Mouse (Mus musculus): ENCODE measurements around the gene Ccdc12.

DNA sequence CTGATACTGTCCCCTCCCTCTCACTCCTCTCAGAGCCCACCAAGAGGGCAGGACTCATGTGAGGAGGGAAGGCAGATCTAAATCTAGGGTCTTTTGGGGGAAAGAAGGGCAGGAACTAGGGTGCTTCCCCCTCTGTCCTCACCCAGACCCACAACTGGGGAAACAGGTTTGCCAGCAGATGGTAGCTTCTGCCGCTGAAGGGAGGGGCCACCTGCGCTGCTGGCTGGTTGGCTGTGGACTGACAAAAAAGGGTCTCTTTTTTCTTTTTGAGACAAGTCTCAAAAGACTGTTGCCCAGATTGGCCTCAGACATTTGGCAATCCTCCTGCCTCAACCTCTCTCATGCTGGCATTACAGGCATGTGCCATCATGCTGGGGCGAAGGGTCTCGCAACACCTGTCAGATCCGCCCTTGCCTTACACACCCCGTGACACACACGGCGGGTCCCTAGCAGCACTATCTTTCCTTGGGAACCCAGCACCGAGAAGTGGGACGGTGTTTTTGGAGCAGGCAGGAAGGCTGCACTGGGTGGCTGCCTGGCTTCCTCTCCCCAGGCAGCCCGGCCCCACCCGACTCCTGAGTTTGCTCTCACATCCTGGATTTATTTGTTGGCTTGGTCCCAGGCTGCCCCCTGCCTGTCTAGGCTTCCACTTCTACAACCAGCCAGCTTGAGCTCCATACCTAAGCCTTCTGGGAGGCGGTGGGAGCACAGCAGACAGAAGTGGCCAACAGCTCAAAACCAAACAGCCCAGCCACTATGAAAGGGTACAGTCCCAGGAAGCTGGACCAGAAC, 4.2 kb upstream of the Ccdc12 start:
- TF ChIP-seq CTCF (IDR thresholded peaks at IDR 0.05; ENCODE audit: low read depth, low read length) (0 out of 2 replicates have a peak, but pooled peaks have one; percentile 15), POLR2A (IDR thresholded peaks at IDR 0.05; ENCODE audit: borderline replicate concordance, low read depth, low read length) (no peak)

Data from bone marrow macrophage, adult 2 months (primary cell).